In genomic region chr17:23592208-23592925, GRCm38 (mm10) we compare ENCODE assay signal across 8 mouse cellular contexts. TPM values are rescaled to one million over a fixed set of nuclear protein-coding genes. Genes with fewer than 3 reads are reported as not detected.
A peak's percentile ranks its signal among the peaks of the same experiment; 100 is the strongest.
DNase-seq lines count a peak whose midpoint lies in the region; ATAC-seq and TF ChIP-seq lines count a peak whose summit lies in the region.

No protein-coding gene starts in this region.

- H3K9ac ChIP-seq in heart, embryonic 15.5 days: peak overlapping the region; percentile 47
- peak overlapping the region; percentile 68 for H3K9ac ChIP-seq in liver, embryonic 14.5 days (replicated peaks)
- H3K9ac ChIP-seq in neural tube, embryonic 11.5 days (ENCODE audit: low read length): peak overlapping the region; percentile 49
- peak overlapping the region; percentile 51 for H3K9ac ChIP-seq in stomach, postnatal 0 days (ENCODE audit: low read length)

- DNase-seq in CD8-positive naive resting alpha-beta T cell, adult 2 months (ENCODE audit: low read depth in 2 of 2, low spot score in 2 of 2): peak; percentile 56 to 70
- peak; percentile 86 for DNase-seq in c-Kit-positive CD71-negative TER-119-negative erythroid progenitor cells, embryonic 14.5 days (ENCODE audit: low read depth)
- DNase-seq in forebrain, embryonic 10.5 days (ENCODE audit: extremely low spot score, low spot score): peak; percentile 99
- DNase-seq in kidney, postnatal 25 days: peak; percentile 99
- DNase-seq in liver, embryonic 14.5 days (ENCODE audit: low read depth in 3 of 3, low spot score in 3 of 3): peak; percentile 88 to 92 (median 91)
- peak; percentile 98 for DNase-seq in neural tube, embryonic 11.5 days (ENCODE audit: low spot score)
- peak; percentile 99 for DNase-seq in stomach, postnatal 0 days (ENCODE audit: low spot score)

- H3K27ac ChIP-seq in forebrain, embryonic 10.5 days: peak overlapping the region; percentile 88
- peak overlapping the region; percentile 66 for H3K27ac ChIP-seq in heart, embryonic 15.5 days
- no peak overlapping the region for H3K27ac ChIP-seq in liver, embryonic 14.5 days
- no peak overlapping the region; the same call in 1 of the 2 replicates for H3K27ac ChIP-seq in neural tube, embryonic 11.5 days (ENCODE audit: low read depth, low read length)
- H3K27ac ChIP-seq in stomach, postnatal 0 days (replicated peaks): peak overlapping the region; percentile 56

- WGBS in forebrain, embryonic 10.5 days: 7% methylated on average over 34 of the region's 34 CpGs
- WGBS in heart, embryonic 15.5 days: 7% methylated on average over 34 of the region's 34 CpGs
- WGBS in liver, embryonic 14.5 days (ENCODE audit: insufficient replicate concordance): 7% methylated on average over 34 of the region's 34 CpGs
- WGBS in neural tube, embryonic 11.5 days: 8% methylated on average over 34 of the region's 34 CpGs
- WGBS in stomach, postnatal 0 days: 7% methylated on average over 34 of the region's 34 CpGs

- H3K9me3 ChIP-seq in forebrain, embryonic 10.5 days: no peaks in the 10 kb centered on the region
- H3K9me3 ChIP-seq in heart, embryonic 15.5 days (replicated peaks): no peaks in the 10 kb centered on the region
- no peaks in the 10 kb centered on the region for H3K9me3 ChIP-seq in liver, embryonic 14.5 days (ENCODE audit: control insufficient read depth, low read length)
- no peaks in the 10 kb centered on the region for H3K9me3 ChIP-seq in neural tube, embryonic 11.5 days (ENCODE audit: control insufficient read depth, low read length)
- no peaks in the 10 kb centered on the region for H3K9me3 ChIP-seq in stomach, postnatal 0 days (ENCODE audit: control insufficient read depth, low read length)

- TF ChIP-seq EP300 in liver, embryonic 14.5 days (IDR thresholded peaks at IDR 0.05; ENCODE audit: low read depth): 0 out of 2 replicates have a peak, but pooled peaks have one; percentile 21
- no peak for TF ChIP-seq EP300 in stomach, postnatal 0 days (optimal IDR thresholded peaks at IDR 0.05)

- H3K4me2 ChIP-seq in heart, embryonic 15.5 days: peak overlapping the region; percentile 73
- H3K4me2 ChIP-seq in liver, embryonic 14.5 days (ENCODE audit: low read depth): peak overlapping the region; percentile 94
- H3K4me2 ChIP-seq in neural tube, embryonic 11.5 days (ENCODE audit: low read depth): peak overlapping the region; percentile 56
- peak overlapping the region; percentile 50 for H3K4me2 ChIP-seq in stomach, postnatal 0 days (replicated peaks; ENCODE audit: low read depth)

- H3K4me1 ChIP-seq in forebrain, embryonic 10.5 days: peaks cover 14% of the 10 kb centered on the region
- H3K4me1 ChIP-seq in heart, embryonic 15.5 days (replicated peaks): peaks cover 9% of the 10 kb centered on the region
- H3K4me1 ChIP-seq in liver, embryonic 14.5 days (replicated peaks; ENCODE audit: control insufficient read depth in 2 of 2, insufficient read depth in 2 of 2, low read length in 1 of 2): peaks cover 3 to 9% of the 10 kb centered on the region in 2 experiments; a peak in 2 of 4 replicates
- no peaks in the 10 kb centered on the region for H3K4me1 ChIP-seq in neural tube, embryonic 11.5 days (ENCODE audit: control insufficient read depth, insufficient read depth, low read length)
- no peaks in the 10 kb centered on the region for H3K4me1 ChIP-seq in stomach, postnatal 0 days (replicated peaks; ENCODE audit: control insufficient read depth, insufficient read depth)

- no peaks in the 10 kb centered on the region for H3K36me3 ChIP-seq in forebrain, embryonic 10.5 days (replicated peaks)
- H3K36me3 ChIP-seq in heart, embryonic 15.5 days: no peaks in the 10 kb centered on the region
- H3K36me3 ChIP-seq in liver, embryonic 14.5 days (replicated peaks; ENCODE audit: control insufficient read depth, insufficient read depth, low read depth): no peaks in the 10 kb centered on the region
- no peaks in the 10 kb centered on the region for H3K36me3 ChIP-seq in neural tube, embryonic 11.5 days (ENCODE audit: control insufficient read depth, insufficient read depth, low read length)
- H3K36me3 ChIP-seq in stomach, postnatal 0 days (ENCODE audit: control insufficient read depth, insufficient read depth, low read length): no peaks in the 10 kb centered on the region

- ATAC-seq in heart, embryonic 15.5 days (replicated peaks; ENCODE audit: insufficient number of reproducible peaks, insufficient read depth, low FRiP score, low read depth): peak; percentile 98
- ATAC-seq in liver, embryonic 14.5 days (ENCODE audit: insufficient read depth): peak; percentile 100
- peak; percentile 98 for ATAC-seq in neural tube, embryonic 11.5 days (ENCODE audit: insufficient read depth, low FRiP score, low TSS enrichment)
- ATAC-seq in stomach, postnatal 0 days (ENCODE audit: low FRiP score, low TSS enrichment): peak; percentile 100

- TF ChIP-seq CTCF in liver, embryonic 14.5 days (IDR thresholded peaks at IDR 0.05; ENCODE audit: low read depth): no peak
- no peak for TF ChIP-seq CTCF in stomach, postnatal 0 days (IDR thresholded peaks at IDR 0.05; ENCODE audit: low read depth)

- H3K27me3 ChIP-seq in forebrain, embryonic 10.5 days (ENCODE audit: poor library complexity, severe bottlenecking): no peaks in the 10 kb centered on the region
- H3K27me3 ChIP-seq in heart, embryonic 15.5 days: no peaks in the 10 kb centered on the region
- no peaks in the 10 kb centered on the region for H3K27me3 ChIP-seq in liver, embryonic 14.5 days (ENCODE audit: control insufficient read depth, insufficient read depth, low read length)
- H3K27me3 ChIP-seq in neural tube, embryonic 11.5 days (ENCODE audit: control insufficient read depth, insufficient read depth, low read length): no peaks in the 10 kb centered on the region
- no peaks in the 10 kb centered on the region for H3K27me3 ChIP-seq in stomach, postnatal 0 days (ENCODE audit: control insufficient read depth, insufficient read depth, low read length)

- peak overlapping the region; percentile 61 for H3K4me3 ChIP-seq in forebrain, embryonic 10.5 days
- peak overlapping the region; percentile 52 for H3K4me3 ChIP-seq in heart, embryonic 15.5 days
- peak overlapping the region; percentile 68 to 83 for H3K4me3 ChIP-seq in liver, embryonic 14.5 days (ENCODE audit: insufficient read depth in 1 of 2, low read depth in 2 of 2, low read length in 2 of 2)
- H3K4me3 ChIP-seq in neural tube, embryonic 11.5 days (ENCODE audit: low read depth, low read length): peak overlapping the region; percentile 37
- peak overlapping the region; percentile 43 for H3K4me3 ChIP-seq in stomach, postnatal 0 days (ENCODE audit: low read depth, low read length)

RNA-seq across cellular contexts. Expression of gene Zfp13, which starts 6.9 kb away (rescaled TPM):
- polyA plus RNA-seq in forebrain, embryonic 10.5 days (2016; fragmentation: Nextera tagmentation; extraction: Ambion mirVana): 22.1 and 22.2 TPM in 2 replicates
- polyA plus RNA-seq in heart, embryonic 15.5 days (2015; fragmentation: Nextera tagmentation; extraction: Ambion mirVana): 6.7 and 8.3 TPM in 2 replicates
- 1.9 and 2.0 TPM in 2 replicates for polyA plus RNA-seq in liver, embryonic 14.5 days (2012; rRNA removed)
- 1.3 TPM in 2 replicates for polyA plus RNA-seq in liver, embryonic 14.5 days (2014; fragmentation: Nextera tagmentation; extraction: Ambion mirVana)
- 19.7 and 20.3 TPM in 2 replicates for polyA plus RNA-seq in neural tube, embryonic 11.5 days (2014; fragmentation: Nextera tagmentation; extraction: Ambion mirVana)
- polyA plus RNA-seq in stomach, postnatal 0 days (2015; fragmentation: Nextera tagmentation; extraction: Ambion mirVana): 4.0 and 5.7 TPM in 2 replicates

RNA-seq across cellular contexts. Expression of gene Zscan10, which starts 8.3 kb away (rescaled TPM):
- polyA plus RNA-seq in forebrain, embryonic 10.5 days (2016; fragmentation: Nextera tagmentation; extraction: Ambion mirVana): 0.42 and 0.65 TPM in 2 replicates
- polyA plus RNA-seq in heart, embryonic 15.5 days (2015; fragmentation: Nextera tagmentation; extraction: Ambion mirVana): 0.06 TPM in 1 of 2 replicates, not detected in the other
- not detected in 2 replicates for polyA plus RNA-seq in liver, embryonic 14.5 days (2012; rRNA removed)
- not detected in 2 replicates for polyA plus RNA-seq in liver, embryonic 14.5 days (2014; fragmentation: Nextera tagmentation; extraction: Ambion mirVana)
- polyA plus RNA-seq in neural tube, embryonic 11.5 days (2014; fragmentation: Nextera tagmentation; extraction: Ambion mirVana): 0.91 TPM in 1 of 2 replicates, not detected in the other
- polyA plus RNA-seq in stomach, postnatal 0 days (2015; fragmentation: Nextera tagmentation; extraction: Ambion mirVana): 0.05 TPM in 1 of 2 replicates, not detected in the other

RNA-seq across cellular contexts. Expression of gene Zfp213, which starts 28.3 kb away (rescaled TPM):
- polyA plus RNA-seq in forebrain, embryonic 10.5 days (2016; fragmentation: Nextera tagmentation; extraction: Ambion mirVana): 27.6 and 29.9 TPM in 2 replicates
- polyA plus RNA-seq in heart, embryonic 15.5 days (2015; fragmentation: Nextera tagmentation; extraction: Ambion mirVana): 10.9 and 14.4 TPM in 2 replicates
- 3.7 and 4.1 TPM in 2 replicates for polyA plus RNA-seq in liver, embryonic 14.5 days (2012; rRNA removed)
- 4.1 and 4.8 TPM in 2 replicates for polyA plus RNA-seq in liver, embryonic 14.5 days (2014; fragmentation: Nextera tagmentation; extraction: Ambion mirVana)
- 23.4 and 24.3 TPM in 2 replicates for polyA plus RNA-seq in neural tube, embryonic 11.5 days (2014; fragmentation: Nextera tagmentation; extraction: Ambion mirVana)
- polyA plus RNA-seq in stomach, postnatal 0 days (2015; fragmentation: Nextera tagmentation; extraction: Ambion mirVana): 8.9 and 9.2 TPM in 2 replicates

RNA-seq across cellular contexts. Expression of gene Mmp25, which starts 52.7 kb away (rescaled TPM):
- polyA plus RNA-seq in forebrain, embryonic 10.5 days (2016; fragmentation: Nextera tagmentation; extraction: Ambion mirVana): 0.77 and 0.84 TPM in 2 replicates
- 0.38 and 0.48 TPM in 2 replicates for polyA plus RNA-seq in heart, embryonic 15.5 days (2015; fragmentation: Nextera tagmentation; extraction: Ambion mirVana)
- polyA plus RNA-seq in liver, embryonic 14.5 days (2012; rRNA removed): 0.11 and 0.12 TPM in 2 replicates
- 0.11 TPM in 1 of 2 replicates, not detected in the other for polyA plus RNA-seq in liver, embryonic 14.5 days (2014; fragmentation: Nextera tagmentation; extraction: Ambion mirVana)
- polyA plus RNA-seq in neural tube, embryonic 11.5 days (2014; fragmentation: Nextera tagmentation; extraction: Ambion mirVana): 0.85 and 0.94 TPM in 2 replicates
- 0.12 and 0.18 TPM in 2 replicates for polyA plus RNA-seq in stomach, postnatal 0 days (2015; fragmentation: Nextera tagmentation; extraction: Ambion mirVana)

Comparison
In these comparisons a context has a peak if more than half of its experiments do, and no peak if none do; other contexts are left out.
1. H3K27ac ChIP-seq: peak in forebrain, embryonic 10.5 days (single experiment), heart, embryonic 15.5 days (single experiment) and stomach, postnatal 0 days (single experiment); none in liver, embryonic 14.5 days (single experiment) and neural tube, embryonic 11.5 days (single experiment).
2. Peak in every context shown above with its lines, with median percentiles within 50 percentile points of each other: DNase-seq, H3K4me3 ChIP-seq, ATAC-seq, H3K4me2 ChIP-seq and H3K9ac ChIP-seq.